Mouse (Mus musculus) right cerebral cortex, postnatal 4 days (tissue): ENCODE data around the gene Syn2.

Experiments used
- DNase-seq: peaks from one replicate; pipeline ENCODE4 v3.0.0-alpha.2; 2022

Gene Syn2

GRCm38 (mm10) chr6:115307134-115307533 lies 172.4 kb downstream of the Syn2 start:
- DNase-seq = no peak

GRCm38 (mm10) chr6:115312780-115313179 lies 178.1 kb downstream of the Syn2 start:
- no peak for DNase-seq

- DNase-seq = no peak
Observed at GRCm38 (mm10) chr6:115313235-115313738, 178.6 kb downstream of the Syn2 start.

- DNase-seq = no peak
Observed at GRCm38 (mm10) chr6:115313910-115314309, 179.2 kb downstream of the Syn2 start.

GRCm38 (mm10) chr6:115315770-115316169 lies 181.1 kb downstream of the Syn2 start:
- DNase-seq = no peak

- no peak for DNase-seq
Observed at GRCm38 (mm10) chr6:115316811-115317221, 182.1 kb downstream of the Syn2 start.

GRCm38 (mm10) chr6:115318811-115319210 lies 184.1 kb downstream of the Syn2 start:
- DNase-seq = no peak

- DNase-seq = no peak
Observed at GRCm38 (mm10) chr6:115319686-115320085, 185.0 kb downstream of the Syn2 start.

GRCm38 (mm10) chr6:115320927-115321714 lies 186.4 kb downstream of the Syn2 start:
- no peak for DNase-seq

GRCm38 (mm10) chr6:115321883-115322351 lies 187.2 kb downstream of the Syn2 start:
- peak; percentile 12 for DNase-seq

- no peak for DNase-seq
Observed at GRCm38 (mm10) chr6:115322956-115323355, 188.3 kb downstream of the Syn2 start.

GRCm38 (mm10) chr6:115330964-115331363 lies 196.3 kb downstream of the Syn2 start:
- no peak for DNase-seq
